ENCODE assay signal across 18 mouse cellular contexts in the genomic region with DNA sequence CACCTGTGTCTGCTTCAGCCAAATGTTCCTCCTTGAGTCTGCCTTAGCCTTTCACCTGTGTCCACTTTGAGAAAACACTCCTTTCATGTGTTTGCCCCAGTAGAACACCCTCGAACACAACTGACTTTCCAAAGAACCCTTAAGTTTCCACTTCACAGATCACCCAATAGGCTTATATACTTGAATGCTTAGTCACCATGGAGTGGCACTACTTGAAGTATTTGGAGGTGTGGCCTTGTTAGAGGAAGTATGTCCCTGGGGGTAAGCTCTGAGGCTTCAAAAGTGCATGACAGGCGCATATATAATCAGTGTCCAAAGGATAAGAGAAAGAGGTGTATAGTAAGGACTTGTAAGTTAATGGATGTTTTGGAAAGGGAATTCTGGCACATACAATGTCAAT.
DNase-seq lines count a peak whose midpoint lies in the region; ATAC-seq and TF ChIP-seq lines count a peak whose summit lies in the region.
"Had no signal": no experiment of that assay in that cellular context is flagged by ENCODE, and none has a peak within 500 bp of the region (broad histone marks: within the 10 kb centered on the region; RNA-seq: fewer than 3 reads in every experiment).

No protein-coding gene starts in this region.

- no peak for TF ChIP-seq POLR2A in lung, adult 2 months (IDR thresholded peaks at IDR 0.05; ENCODE audit: borderline replicate concordance, extremely low read depth, low read depth, low read length)

- no peak for TF ChIP-seq CTCF in lung, adult 2 months (IDR thresholded peaks at IDR 0.05; ENCODE audit: insufficient read depth, low read length)

- WGBS in lung, adult 2 months = 64% methylated on average over 2 of the region's 2 CpGs

- DNase-seq in lung, postnatal 10 days = peak; percentile 8
- no peak for DNase-seq in lung, adult 2 months
- peak; percentile 56 for DNase-seq in MEL-GATA-1-ER (ENCODE audit: extremely low read depth, low read depth)
- no peak for DNase-seq in thymus, postnatal 10 days (ENCODE audit: low spot score in 2 of 2)
- DNase-seq: adrenal gland, adult 8-10 months; adrenal gland, postnatal 36 days; B cell, adult 2 months; cerebellum, adult 9-10 months; cerebellum, postnatal 25 days; gastrocnemius, postnatal 10 days had no signal

- no peak overlapping the region for H3K4me3 ChIP-seq in lung, adult 2 months (replicated peaks; ENCODE audit: extremely low read depth, low read depth, low read length)
- H3K4me3 ChIP-seq: embryonic facial prominence, embryonic 12.5 days; forebrain, embryonic 15.5 days; heart, embryonic 12.5 days; hindbrain, embryonic 10.5 days; hindbrain, embryonic 15.5 days had no signal

- ATAC-seq in megakaryocyte, adult 5-6 weeks (ENCODE audit: poor library complexity, severe bottlenecking) = peak; percentile 79
- no peak for ATAC-seq in megakaryocyte-erythroid progenitor cell, adult 5-6 weeks (replicated peaks; ENCODE audit: low FRiP score, low TSS enrichment, poor library complexity, severe bottlenecking)
- ATAC-seq: CD4-positive, CD25-positive, alpha-beta regulatory T cell, adult 4 months; forebrain, embryonic 15.5 days had no signal

- no peaks in the 10 kb centered on the region for H3K4me1 ChIP-seq in lung, adult 2 months (ENCODE audit: control insufficient read depth, insufficient read depth, low read length)
- H3K4me1 ChIP-seq: embryonic facial prominence, embryonic 12.5 days; forebrain, embryonic 15.5 days; heart, embryonic 12.5 days; hindbrain, embryonic 10.5 days; hindbrain, embryonic 15.5 days had no signal

Comparison
In these comparisons a context has a peak if more than half of its experiments do, and no peak if none do; other contexts are left out.
1. DNase-seq: peak in lung, postnatal 10 days (single experiment) and MEL-GATA-1-ER (single experiment); none in lung, adult 2 months (single experiment) and thymus, postnatal 10 days (0 of 2).